Mouse (Mus musculus) testis, adult 2 months (tissue): Measurements from ENCODE around the gene Ssbp4. TPM values are rescaled to one million over a fixed set of nuclear protein-coding genes. Genes with fewer than 3 reads are reported as not detected.
A peak's percentile ranks its signal among the peaks of the same experiment; 100 is the strongest.

Experiments used
- H3K27ac ChIP-seq: fragments of 200-500 bp; 2 replicates; pipeline ENCODE4 v1.5.1; 2012; ENCODE audit warnings: low read depth, low read length; ENCODE audit not compliant: control insufficient read depth, insufficient read depth
- H3K27me3 ChIP-seq: fragments of 200-500 bp; 2 replicates; pipeline ENCODE4 v1.6.1; 2012; ENCODE audit warnings: mild to moderate bottlenecking, low read length, moderate library complexity; ENCODE audit not compliant: control insufficient read depth, insufficient read depth
- H3K36me3 ChIP-seq: fragments of 200-500 bp; 2 replicates; pipeline ENCODE4 v1.6.1; 2012; ENCODE audit warnings: mild to moderate bottlenecking, low read length; ENCODE audit not compliant: control insufficient read depth, insufficient read depth
- H3K4me1 ChIP-seq: fragments of 200-500 bp; 2 replicates; pipeline ENCODE4 v1.6.1; 2012; ENCODE audit warnings: low read length; ENCODE audit not compliant: control insufficient read depth, insufficient read depth
- H3K4me3 ChIP-seq: fragments of 200-500 bp; 2 replicates; pipeline ENCODE4 v1.5.1; 2012; ENCODE audit warnings: low read depth, mild to moderate bottlenecking, low read length, moderate library complexity, mixed read lengths; ENCODE audit not compliant: control insufficient read depth
- CTCF ChIP-seq: fragments of 200-500 bp; IDR thresholded peaks from 2 replicates; pipeline ENCODE4 v1.5.1; 2012; ENCODE audit warnings: low read depth, mild to moderate bottlenecking, inconsistent platforms, low read length, moderate library complexity; ENCODE audit not compliant: control insufficient read depth, insufficient read depth, insufficient replicate concordance
- POLR2A ChIP-seq: fragments of 200-500 bp; IDR thresholded peaks from 2 replicates; pipeline ENCODE4 v1.6.1; 2012; ENCODE audit warnings: low read depth, mild to moderate bottlenecking, inconsistent platforms, low read length, moderate library complexity; ENCODE audit not compliant: control insufficient read depth
- polyA plus RNA-seq: library from polyadenylated mRNA; depleted of rRNA; stranded (reverse); fragments of >200 nt; gene quantifications from 2 replicates; pipeline ENCODE4 v1.2.3, GENCODE M21; 2012

Gene Ssbp4
- polyA plus RNA-seq, 1 experiment: 35.6 TPM

GRCm38 (mm10) chr8:70597417-70598272, 11.0 kb downstream of the Ssbp4 start:
- peaks cover 82% of the 10 kb centered on the region for H3K4me1 ChIP-seq
- H3K27ac ChIP-seq: peak overlapping the region; percentile 26; the same call in 1 of the 2 replicates
- no peaks in the 10 kb centered on the region for H3K36me3 ChIP-seq

GRCm38 (mm10) chr8:70596775-70597416, 11.8 kb downstream of the Ssbp4 start:
- Histone ChIP-seq H3K27ac (no peak overlapping the region), H3K4me3 (no peak overlapping the region; the same call in 1 of the 2 replicates), H3K27me3 (no peaks in the 10 kb centered on the region), H3K36me3 (no peaks in the 10 kb centered on the region), H3K4me1 (peaks cover 80% of the 10 kb centered on the region)
- TF ChIP-seq CTCF: no peak
- TF ChIP-seq POLR2A: no peak

More at GRCm38 (mm10) chr8:70597417-70598272, 11.0 kb downstream of the Ssbp4 start:
- Histone ChIP-seq H3K27me3 (no peaks in the 10 kb centered on the region), H3K4me3 (peak overlapping the region; percentile 50)
- no peak for TF ChIP-seq CTCF
- no peak for TF ChIP-seq POLR2A

- TF ChIP-seq CTCF (no peak; the same call in 1 of the 2 replicates), POLR2A (no peak; the same call in 1 of the 2 replicates)
- Histone ChIP-seq H3K27me3 (no peaks in the 10 kb centered on the region), H3K4me1 (peaks cover 73% of the 10 kb centered on the region), H3K4me3 (no peak overlapping the region), H3K27ac (no peak overlapping the region), H3K36me3 (no peaks in the 10 kb centered on the region)
Observed at GRCm38 (mm10) chr8:70596216-70596615, 12.5 kb downstream of the Ssbp4 start.

GRCm38 (mm10) chr8:70595811-70596210, 12.9 kb downstream of the Ssbp4 start:
- peaks cover 70% of the 10 kb centered on the region for H3K4me1 ChIP-seq
- H3K27me3 ChIP-seq: no peaks in the 10 kb centered on the region
- H3K36me3 ChIP-seq: no peaks in the 10 kb centered on the region
- no peak overlapping the region; the same call in 1 of the 2 replicates for H3K27ac ChIP-seq
- TF ChIP-seq POLR2A (no peak), CTCF (no peak)
- peak overlapping the region; percentile 94 for H3K4me3 ChIP-seq

- Histone ChIP-seq H3K4me3 (peak overlapping the region; percentile 94), H3K27ac (peak overlapping the region; percentile 96), H3K4me1 (peaks cover 61% of the 10 kb centered on the region), H3K36me3 (no peaks in the 10 kb centered on the region), H3K27me3 (no peaks in the 10 kb centered on the region)
- peak; percentile 5 for TF ChIP-seq POLR2A
- no peak for TF ChIP-seq CTCF
Observed at GRCm38 (mm10) chr8:70594621-70595564, 13.8 kb downstream of the Ssbp4 start.

GRCm38 (mm10) chr8:70593961-70594609, 14.6 kb downstream of the Ssbp4 start, which contains the start of gene Isyna1:
Gene Isyna1 (plus strand): TSS chr8:70594373.
- peak within 1 kb of the TSS; percentile 96 for H3K27ac ChIP-seq
- no peaks in the 10 kb centered on the region for H3K36me3 ChIP-seq
- H3K4me3 ChIP-seq: peak within 1 kb of the TSS; percentile 94
- H3K4me1 ChIP-seq: peaks cover 53% of the 10 kb centered on the region
- peak; percentile 96 for TF ChIP-seq POLR2A
- TF ChIP-seq CTCF: no peak
- H3K27me3 ChIP-seq: no peaks in the 10 kb centered on the region
